Mouse (Mus musculus): ENCODE measurements at regions not wholly inside any gene's neighbourhood (a gene's known extent, or its start where the extent isn't known, plus 50 kb on each side); places are given as distances from the start of the nearest gene placed in this dataset.

DNA sequence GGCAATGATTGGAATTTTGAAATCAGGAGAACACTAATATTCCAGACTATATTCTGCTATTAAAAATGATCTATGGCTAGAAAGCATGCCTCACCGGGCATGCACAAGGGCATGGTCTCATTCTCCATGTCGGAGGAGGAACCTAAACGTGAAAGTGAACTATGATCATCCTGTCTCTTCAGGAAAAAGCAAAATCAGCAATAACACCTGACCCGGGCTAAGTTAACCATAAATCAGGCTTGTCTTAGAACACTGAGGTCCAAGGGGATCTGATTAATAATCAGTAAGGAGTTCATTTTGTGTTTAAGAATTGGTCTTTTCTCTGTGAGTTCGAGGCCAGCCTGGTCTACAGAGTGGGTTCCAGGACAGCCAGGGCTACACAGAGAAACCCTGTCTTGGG lies 119.7 kb upstream of the Jarid2 start:
- no peak overlapping the region for H3K4me3 ChIP-seq (ENCODE audit: insufficient read depth, low read length)
- no peak overlapping the region for H3K27ac ChIP-seq (ENCODE audit: insufficient read depth, low read length)
- no peaks in the 10 kb centered on the region for H3K4me1 ChIP-seq (ENCODE audit: control insufficient read depth, insufficient read depth, low read length)
- no peak for TF ChIP-seq POLR2A (IDR thresholded peaks at IDR 0.05; ENCODE audit: extremely low read depth, insufficient read depth, low read length)
- no peak for TF ChIP-seq CTCF (IDR thresholded peaks at IDR 0.05; ENCODE audit: extremely low read depth, insufficient read depth, low read length)

- Histone ChIP-seq H3K4me3 (ENCODE audit: insufficient read depth, low read length) (no peak overlapping the region), H3K4me1 (ENCODE audit: control insufficient read depth, insufficient read depth, low read length) (no peaks in the 10 kb centered on the region), H3K27ac (ENCODE audit: insufficient read depth, low read length) (no peak overlapping the region)
- TF ChIP-seq CTCF (IDR thresholded peaks at IDR 0.05; ENCODE audit: extremely low read depth, insufficient read depth, low read length) (no peak), POLR2A (IDR thresholded peaks at IDR 0.05; ENCODE audit: extremely low read depth, insufficient read depth, low read length) (no peak)
Observed at GRCm38 (mm10) chr13:44615696-44616095, 113.6 kb upstream of the Jarid2 start.

DNA sequence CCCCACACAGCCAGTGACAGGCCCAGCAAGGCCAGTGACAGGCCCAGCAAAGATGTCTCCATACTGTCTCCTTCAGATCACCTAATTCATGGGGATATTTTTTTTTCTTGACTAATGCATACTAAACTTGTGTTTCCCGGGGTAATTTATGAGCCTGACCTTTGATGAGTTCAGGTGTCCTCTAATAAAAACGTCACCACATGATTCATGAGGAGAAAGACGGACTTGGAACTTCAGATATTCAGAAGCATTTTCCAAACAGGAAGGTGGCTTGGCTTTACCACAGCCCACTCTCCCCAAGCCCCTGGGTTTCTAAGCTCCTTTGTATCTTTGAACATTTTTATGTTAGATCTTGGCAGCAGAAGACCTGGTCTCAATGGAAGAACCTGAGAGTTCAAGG lies 110.9 kb upstream of the Jarid2 start:
- Histone ChIP-seq H3K4me3 (ENCODE audit: insufficient read depth, low read length) (no peak overlapping the region), H3K4me1 (ENCODE audit: control insufficient read depth, insufficient read depth, low read length) (no peaks in the 10 kb centered on the region), H3K27ac (ENCODE audit: insufficient read depth, low read length) (no peak overlapping the region)
- TF ChIP-seq CTCF (IDR thresholded peaks at IDR 0.05; ENCODE audit: extremely low read depth, insufficient read depth, low read length), result no peak
- TF ChIP-seq POLR2A (IDR thresholded peaks at IDR 0.05; ENCODE audit: extremely low read depth, insufficient read depth, low read length), result no peak

DNA sequence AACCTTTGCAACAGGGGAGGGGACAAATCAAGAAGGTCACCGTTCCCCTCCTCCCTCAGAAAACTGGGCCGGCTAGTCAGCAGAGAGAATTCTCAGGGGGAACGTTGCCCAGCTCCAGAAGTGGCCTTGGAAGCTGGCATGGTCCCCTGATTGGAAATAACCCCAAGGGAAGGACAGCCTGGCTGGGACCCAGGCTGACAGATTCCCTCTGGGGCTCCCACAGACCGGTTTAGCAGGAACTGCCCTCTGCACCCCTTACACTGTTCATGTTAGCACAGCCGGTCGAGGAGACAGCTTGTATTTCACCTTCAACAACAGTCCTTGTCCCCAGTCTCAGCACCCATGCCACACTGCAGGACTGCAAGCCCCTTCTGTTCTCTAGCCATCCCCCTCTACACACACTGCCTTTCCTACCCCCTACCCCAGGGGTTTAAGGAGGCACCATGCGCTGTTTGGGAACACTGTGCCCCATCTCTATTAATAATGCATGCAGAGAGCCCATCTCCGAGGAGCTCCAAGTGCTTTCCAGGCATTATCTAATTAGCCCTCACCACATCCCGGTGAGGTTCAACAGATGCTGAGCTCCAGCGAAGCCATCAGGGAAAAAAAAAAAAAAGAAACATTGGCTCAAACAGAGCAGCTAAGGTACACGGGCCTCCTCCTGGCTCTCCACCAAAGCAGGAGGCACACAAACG lies 106.5 kb upstream of the Jarid2 start:
- Histone ChIP-seq H3K4me1 (ENCODE audit: control insufficient read depth, insufficient read depth, low read length) (no peaks in the 10 kb centered on the region), H3K4me3 (ENCODE audit: insufficient read depth, low read length) (no peak overlapping the region), H3K27ac (ENCODE audit: insufficient read depth, low read length) (no peak overlapping the region)
- no peak for TF ChIP-seq POLR2A (IDR thresholded peaks at IDR 0.05; ENCODE audit: extremely low read depth, insufficient read depth, low read length)
- no peak for TF ChIP-seq CTCF (IDR thresholded peaks at IDR 0.05; ENCODE audit: extremely low read depth, insufficient read depth, low read length)

DNA sequence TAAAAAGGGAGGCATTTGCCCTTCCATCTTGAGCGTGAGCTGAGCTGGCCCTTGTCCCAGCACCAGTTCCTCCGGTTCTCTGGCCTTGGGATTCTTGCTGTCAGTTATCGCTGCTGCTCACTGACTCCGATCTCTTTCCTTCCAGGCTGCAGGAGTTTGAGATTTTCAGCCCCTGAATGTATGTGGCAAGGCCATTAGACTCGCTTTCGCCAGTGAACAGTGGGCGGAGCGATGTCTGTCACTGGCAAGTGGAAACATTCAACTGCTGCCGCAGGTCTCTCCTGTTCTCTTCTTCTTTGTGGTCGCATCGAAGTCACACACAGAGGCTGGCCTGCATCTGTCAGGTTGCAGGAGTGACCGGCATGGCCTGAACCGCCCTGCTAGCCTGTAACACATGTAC lies 104.6 kb upstream of the Jarid2 start:
- Histone ChIP-seq H3K27ac (ENCODE audit: insufficient read depth, low read length) (no peak overlapping the region), H3K4me1 (ENCODE audit: control insufficient read depth, insufficient read depth, low read length) (no peaks in the 10 kb centered on the region), H3K4me3 (ENCODE audit: insufficient read depth, low read length) (no peak overlapping the region)
- TF ChIP-seq POLR2A (IDR thresholded peaks at IDR 0.05; ENCODE audit: extremely low read depth, insufficient read depth, low read length), result no peak
- TF ChIP-seq CTCF (IDR thresholded peaks at IDR 0.05; ENCODE audit: extremely low read depth, insufficient read depth, low read length), result no peak

DNA sequence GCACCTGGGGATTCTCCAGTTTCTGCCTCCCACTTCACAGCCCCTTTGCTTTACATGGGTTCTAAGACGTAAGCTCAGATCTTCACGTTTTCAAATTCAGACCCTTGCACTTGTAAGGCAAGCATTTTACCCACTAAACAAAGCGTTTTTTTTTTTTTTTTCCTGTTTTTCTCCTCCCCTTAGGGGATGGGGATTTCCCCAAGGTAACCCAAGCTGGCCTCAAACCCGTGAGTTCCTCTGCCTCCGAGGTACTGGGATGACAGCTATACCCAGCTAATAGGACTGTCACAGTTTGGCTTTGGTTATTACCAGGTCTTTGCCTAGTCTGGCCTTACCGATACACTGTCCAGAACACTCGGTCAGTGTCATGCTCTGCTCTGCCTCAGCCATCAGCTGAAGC lies 103.5 kb upstream of the Jarid2 start:
- TF ChIP-seq CTCF (IDR thresholded peaks at IDR 0.05; ENCODE audit: extremely low read depth, insufficient read depth, low read length) (no peak), POLR2A (IDR thresholded peaks at IDR 0.05; ENCODE audit: extremely low read depth, insufficient read depth, low read length) (no peak)
- Histone ChIP-seq H3K4me1 (ENCODE audit: control insufficient read depth, insufficient read depth, low read length) (no peaks in the 10 kb centered on the region), H3K4me3 (ENCODE audit: insufficient read depth, low read length) (no peak overlapping the region), H3K27ac (ENCODE audit: insufficient read depth, low read length) (no peak overlapping the region)

GRCm38 (mm10) chr13:44626806-44627205 lies 102.5 kb upstream of the Jarid2 start:
- TF ChIP-seq CTCF (IDR thresholded peaks at IDR 0.05; ENCODE audit: extremely low read depth, insufficient read depth, low read length) (no peak), POLR2A (IDR thresholded peaks at IDR 0.05; ENCODE audit: extremely low read depth, insufficient read depth, low read length) (no peak)
- H3K27ac ChIP-seq (ENCODE audit: insufficient read depth, low read length), result no peak overlapping the region
- H3K4me3 ChIP-seq (ENCODE audit: insufficient read depth, low read length), result no peak overlapping the region
- H3K4me1 ChIP-seq (ENCODE audit: control insufficient read depth, insufficient read depth, low read length), result no peaks in the 10 kb centered on the region

DNA sequence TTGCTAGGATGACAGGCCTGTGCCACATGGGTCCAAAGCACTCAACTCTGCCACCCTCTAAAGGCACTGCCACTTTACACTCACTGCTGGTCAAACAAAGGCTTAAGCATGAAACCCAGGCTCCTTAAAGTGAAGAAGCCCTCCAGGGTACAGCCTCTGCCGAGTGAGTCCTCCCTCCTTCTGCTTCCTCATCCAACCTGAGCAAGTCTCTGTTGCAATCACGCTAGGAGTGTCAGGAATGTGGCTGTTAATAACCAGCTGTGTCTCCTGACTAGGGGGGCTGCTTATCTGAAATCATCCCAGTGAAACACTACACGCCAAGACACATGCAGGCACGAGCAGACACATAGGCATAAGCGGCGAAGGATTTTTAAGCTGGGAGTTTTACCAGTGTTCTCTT lies 99.2 kb upstream of the Jarid2 start:
- TF ChIP-seq CTCF (IDR thresholded peaks at IDR 0.05; ENCODE audit: extremely low read depth, insufficient read depth, low read length) (no peak), POLR2A (IDR thresholded peaks at IDR 0.05; ENCODE audit: extremely low read depth, insufficient read depth, low read length) (no peak)
- no peaks in the 10 kb centered on the region for H3K4me1 ChIP-seq (ENCODE audit: control insufficient read depth, insufficient read depth, low read length)
- no peak overlapping the region for H3K4me3 ChIP-seq (ENCODE audit: insufficient read depth, low read length)
- H3K27ac ChIP-seq (ENCODE audit: insufficient read depth, low read length), result no peak overlapping the region

GRCm38 (mm10) chr13:44634616-44635015 lies 94.7 kb upstream of the Jarid2 start:
- Histone ChIP-seq H3K4me3 (ENCODE audit: insufficient read depth, low read length) (no peak overlapping the region), H3K27ac (ENCODE audit: insufficient read depth, low read length) (no peak overlapping the region), H3K4me1 (ENCODE audit: control insufficient read depth, insufficient read depth, low read length) (no peaks in the 10 kb centered on the region)
- no peak for TF ChIP-seq CTCF (IDR thresholded peaks at IDR 0.05; ENCODE audit: extremely low read depth, insufficient read depth, low read length)
- no peak for TF ChIP-seq POLR2A (IDR thresholded peaks at IDR 0.05; ENCODE audit: extremely low read depth, insufficient read depth, low read length)

GRCm38 (mm10) chr13:44635221-44636007 lies 93.9 kb upstream of the Jarid2 start:
- Histone ChIP-seq H3K4me1 (ENCODE audit: control insufficient read depth, insufficient read depth, low read length) (no peaks in the 10 kb centered on the region), H3K27ac (ENCODE audit: insufficient read depth, low read length) (no peak overlapping the region), H3K4me3 (ENCODE audit: insufficient read depth, low read length) (no peak overlapping the region)
- TF ChIP-seq POLR2A (IDR thresholded peaks at IDR 0.05; ENCODE audit: extremely low read depth, insufficient read depth, low read length), result no peak
- TF ChIP-seq CTCF (IDR thresholded peaks at IDR 0.05; ENCODE audit: extremely low read depth, insufficient read depth, low read length), result no peak
